Mouse (Mus musculus) stomach, embryonic 14.5 days (tissue): ENCODE measurements around the gene Hao1. TPM values are rescaled to one million over a fixed set of nuclear protein-coding genes. Genes with fewer than 3 reads are reported as not detected.

Experiments
- ATAC-seq: fragments of 200-750 bp; cut with Nextera tagmentation; 2 replicates; pipeline ENCODE4 v1.8.0; 2017; ENCODE audit warnings: low read depth, moderate TSS enrichment; ENCODE audit not compliant: insufficient number of reproducible peaks, insufficient read depth, low FRiP score
- H3K27ac ChIP-seq: fragments of 300-500 bp; sonication (generic); 2 replicates; pipeline ENCODE4 v1.5.1; 2014; ENCODE audit warnings: mild to moderate bottlenecking, low read length, moderate library complexity, mixed read lengths
- H3K27me3 ChIP-seq: fragments of 300-500 bp; sonication (generic); 2 replicates; pipeline ENCODE4 v1.6.1; 2014; ENCODE audit warnings: low read length, control low read depth, mixed read lengths; ENCODE audit not compliant: control insufficient read depth, insufficient read depth
- H3K36me3 ChIP-seq: fragments of 300-500 bp; sonication (generic); 2 replicates; pipeline ENCODE4 v1.6.1; 2014; ENCODE audit warnings: mild to moderate bottlenecking, control low read depth, low read length, moderate library complexity, mixed read lengths; ENCODE audit not compliant: control insufficient read depth, insufficient read depth
- H3K4me1 ChIP-seq: fragments of 300-500 bp; sonication (generic); 2 replicates; pipeline ENCODE4 v1.6.1; 2014; ENCODE audit warnings: low read length, control low read depth, mixed read lengths; ENCODE audit not compliant: control insufficient read depth, insufficient read depth
- H3K4me2 ChIP-seq: fragments of 300-500 bp; sonication (generic); replicated peaks from 2 replicates; pipeline ENCODE4 v1.6.1; 2014; ENCODE audit warnings: low read depth, low read length, control low read depth
- H3K4me3 ChIP-seq: fragments of 300-500 bp; sonication (generic); 2 replicates; pipeline ENCODE4 v1.5.1; 2014; ENCODE audit warnings: low read depth, low read length, control low read depth
- H3K9ac ChIP-seq: fragments of 300-500 bp; sonication (generic); replicated peaks from 2 replicates; pipeline ENCODE4 v1.6.1; 2014; ENCODE audit warnings: low read depth, mild to moderate bottlenecking, control low read depth, low read length, moderate library complexity, mixed read lengths
- H3K9me3 ChIP-seq: fragments of 300-500 bp; sonication (generic); 2 replicates; pipeline ENCODE4 v1.6.1; 2016; ENCODE audit warnings: low read depth, low read length, control low read depth; ENCODE audit not compliant: control insufficient read depth
- WGBS: fragments of 180-500 bp; shearing (Covaris S2); extraction: QIAGEN DNeasy Blood & Tissue Kit; methylation state at CpG from one replicate; pipeline ENCODE4 v1.1.7; 2014; 5-methylcytosine and 5-hydroxymethylcytosine counted together
- polyA plus RNA-seq: library from polyadenylated mRNA; unstranded; fragments of >200 nt; fragmentation: Nextera tagmentation; extraction: Ambion mirVana; gene quantifications from 2 replicates; pipeline ENCODE4 v1.2.1, GENCODE M21; 2014

Hao1 gene
- polyA plus RNA-seq, 1 experiment from 2014 or later, result not detected

GRCm38 (mm10) chr2:134452748-134453147 lies 101.4 kb downstream of the Hao1 start:
- WGBS, result 89% methylated on average over 1 of the region's 1 CpGs
- Histone ChIP-seq H3K4me3 (no peak overlapping the region), H3K4me2 (no peak overlapping the region), H3K9ac (no peak overlapping the region), H3K9me3 (no peaks in the 10 kb centered on the region), H3K36me3 (no peaks in the 10 kb centered on the region), H3K4me1 (no peaks in the 10 kb centered on the region), H3K27me3 (no peaks in the 10 kb centered on the region), H3K27ac (no peak overlapping the region)
- no peak for ATAC-seq

DNA sequence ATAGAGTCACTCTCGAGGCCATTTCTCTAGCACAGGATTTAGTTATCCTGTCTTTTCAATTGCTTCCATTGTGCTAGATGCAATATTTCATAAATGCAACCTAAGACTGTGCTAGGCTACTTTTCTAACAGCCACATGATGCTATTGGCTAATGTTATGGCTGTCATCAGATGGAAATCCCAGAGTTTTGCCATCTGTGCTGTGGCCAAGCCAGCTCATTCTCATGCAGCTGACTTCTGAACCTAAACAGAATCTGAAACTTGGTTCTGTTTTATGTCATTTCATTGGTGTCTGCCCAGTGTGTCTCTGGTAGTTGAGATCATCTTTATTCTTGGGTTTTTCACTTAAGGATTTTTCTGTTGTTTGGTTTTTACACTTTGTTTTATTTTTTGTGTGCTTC lies 103.2 kb downstream of the Hao1 start:
- Histone ChIP-seq H3K9me3 (no peaks in the 10 kb centered on the region), H3K4me1 (no peaks in the 10 kb centered on the region), H3K4me2 (no peak overlapping the region), H3K27me3 (no peaks in the 10 kb centered on the region), H3K27ac (no peak overlapping the region), H3K4me3 (no peak overlapping the region), H3K36me3 (no peaks in the 10 kb centered on the region), H3K9ac (no peak overlapping the region)
- ATAC-seq, result no peak
- 50% methylated on average over 1 of the region's 1 CpGs for WGBS

Other genes starting within 250 kb of the Hao1 start
- gene Tmx4, start 89.8 kb upstream of the Hao1 start, polyA plus RNA-seq, result 30.0 and 31.1 TPM in 2 replicates
- 23.7 and 25.3 TPM in 2 replicates for gene Plcb1, start 231.7 kb upstream of the Hao1 start, polyA plus RNA-seq